Mouse (Mus musculus) left cerebral cortex, adult 18-20 months (tissue): ENCODE measurements around the gene Tmem74b. TPM values are rescaled to one million over a fixed set of nuclear protein-coding genes. Genes with fewer than 3 reads are reported as not detected.

Source experiments
- DNase-seq, 2 experiments: peaks; one replicate each; pipeline ENCODE4 v3.0.0; 2021 to 2022; ENCODE audit warnings: low spot score in 2 of 2, mixed read lengths in 1 of 2
- total RNA-seq, 2 experiments: library from RNA; stranded (reverse); gene quantifications; 2 replicates each; pipeline ENCODE4 v1.2.3; 2021

Gene Tmem74b
- total RNA-seq, 2 experiments from 2014 or later, result 7.0 to 8.1 TPM

DNA sequence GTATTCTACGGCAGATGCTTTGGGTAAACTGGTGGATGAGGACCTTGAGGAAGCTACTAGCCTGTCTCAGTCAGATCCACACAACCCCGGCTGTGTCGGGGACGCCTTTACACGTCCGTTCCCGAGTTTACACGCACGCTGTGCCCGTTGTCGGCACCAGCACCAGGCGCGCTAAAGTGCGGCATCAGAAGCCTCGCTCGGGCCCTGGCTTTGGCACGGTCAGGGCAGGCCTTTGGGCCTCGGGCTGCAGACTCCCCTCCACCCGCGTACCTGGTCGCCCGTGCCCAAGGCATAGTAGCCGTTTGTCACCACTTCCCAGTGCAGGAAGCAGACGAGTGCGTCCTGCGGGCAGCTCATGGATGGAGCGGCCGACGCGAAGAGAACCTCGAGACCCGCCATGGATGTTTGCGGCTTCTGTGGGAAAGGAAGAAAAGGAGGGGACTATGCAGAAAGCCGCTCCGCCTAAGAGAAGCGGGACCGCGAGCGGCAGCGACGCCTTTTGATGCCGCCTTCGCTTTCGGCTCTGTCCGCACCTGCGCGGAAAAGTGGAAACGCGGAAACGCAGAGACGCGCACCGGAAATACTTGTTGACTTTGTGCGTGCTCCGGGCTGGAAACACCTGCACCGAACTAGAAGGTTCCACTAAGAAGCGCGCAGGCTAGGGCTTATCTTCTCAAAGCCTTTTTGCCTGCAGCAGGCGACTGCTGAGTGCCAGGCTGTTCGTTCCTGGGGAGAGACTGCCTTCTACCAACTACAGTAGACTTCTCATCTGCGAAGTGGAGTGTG lies 39.1 kb downstream of the Tmem74b start:
- DNase-seq, result peak; percentile 90 to 92

DNA sequence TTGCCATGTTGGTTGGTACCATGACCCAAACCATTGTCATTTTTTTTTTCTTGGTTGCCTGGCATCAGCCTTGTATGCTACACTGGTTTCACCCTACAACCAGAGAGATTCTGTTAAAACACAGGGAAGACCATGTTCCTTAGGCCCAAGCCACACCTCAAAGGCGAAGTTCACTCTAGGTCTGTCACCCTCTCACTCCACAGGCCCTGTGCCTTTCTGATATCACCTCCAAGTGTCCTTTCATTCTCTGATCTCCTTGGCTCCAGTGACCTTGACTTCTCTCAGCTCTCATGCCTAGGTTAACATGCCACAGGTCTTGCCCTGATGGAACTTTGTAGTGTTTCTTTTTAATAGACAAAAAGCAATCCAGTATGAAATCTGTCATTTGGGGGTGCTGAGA lies 40.3 kb downstream of the Tmem74b start:
- DNase-seq, result no peak

DNA sequence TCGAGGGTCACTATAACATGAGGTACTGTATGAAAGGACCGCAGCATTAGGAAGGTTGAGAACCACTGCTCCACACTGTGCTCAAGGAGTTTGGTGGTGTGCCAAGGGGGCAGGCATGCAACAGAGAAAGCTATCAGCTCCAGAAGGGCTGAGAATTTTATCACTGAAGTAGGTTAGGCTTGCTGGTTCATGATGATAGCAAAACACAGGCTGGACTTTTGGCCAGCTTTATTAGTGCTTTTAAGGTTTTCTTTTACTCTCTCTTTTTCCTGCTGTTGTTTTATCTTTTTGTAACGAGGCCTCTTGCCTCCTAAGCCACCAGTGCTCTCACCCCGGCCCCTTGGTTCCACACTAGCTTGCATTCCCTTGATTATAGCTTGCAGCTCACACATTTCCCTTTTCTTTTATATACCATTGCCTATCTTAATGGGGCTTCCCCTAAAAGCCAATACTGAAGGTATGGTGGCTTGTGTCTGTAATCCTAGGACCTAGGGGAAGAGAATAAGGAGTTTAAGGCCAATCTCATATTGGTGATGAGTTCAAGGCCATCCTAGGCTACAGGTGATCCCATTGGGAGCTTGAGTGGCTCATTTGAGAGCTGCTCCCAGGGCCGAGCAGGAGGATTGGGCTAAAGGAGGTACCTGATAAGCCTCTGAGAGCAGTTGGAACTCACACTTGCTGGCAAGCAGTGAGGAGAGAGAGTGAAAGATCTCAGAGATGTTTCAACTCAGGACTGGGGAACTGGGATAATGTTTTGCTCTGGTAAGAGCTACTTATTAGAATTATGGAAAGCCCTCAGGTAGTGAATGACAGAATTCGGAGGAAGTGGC lies 41.3 kb downstream of the Tmem74b start:
- no peak for DNase-seq

DNA sequence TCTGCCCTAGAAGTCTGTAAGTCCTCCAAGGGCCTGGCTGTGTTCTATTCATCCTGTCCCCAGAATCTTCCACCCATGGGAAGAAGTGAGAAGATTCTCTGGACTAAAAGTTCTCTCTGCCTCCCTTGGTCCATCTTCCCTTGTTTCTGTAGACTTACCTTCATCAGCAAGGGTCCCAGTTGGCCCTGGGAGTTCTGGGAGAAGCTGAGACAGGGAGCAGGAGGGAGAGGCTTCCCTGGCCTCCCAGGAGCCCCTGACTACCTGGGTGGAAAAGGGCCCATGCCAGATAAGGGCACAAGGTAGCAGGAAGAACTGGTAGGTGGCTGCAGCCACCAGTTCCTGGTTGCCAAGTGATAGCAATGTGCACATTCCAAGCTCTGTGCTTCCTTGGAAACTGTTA lies 42.0 kb downstream of the Tmem74b start, which contains the start of gene Psmf1:
Gene Psmf1, minus strand, starts transcription at position 342 of the 400 bp plus-strand sequence.
- DNase-seq, result no peak

DNA sequence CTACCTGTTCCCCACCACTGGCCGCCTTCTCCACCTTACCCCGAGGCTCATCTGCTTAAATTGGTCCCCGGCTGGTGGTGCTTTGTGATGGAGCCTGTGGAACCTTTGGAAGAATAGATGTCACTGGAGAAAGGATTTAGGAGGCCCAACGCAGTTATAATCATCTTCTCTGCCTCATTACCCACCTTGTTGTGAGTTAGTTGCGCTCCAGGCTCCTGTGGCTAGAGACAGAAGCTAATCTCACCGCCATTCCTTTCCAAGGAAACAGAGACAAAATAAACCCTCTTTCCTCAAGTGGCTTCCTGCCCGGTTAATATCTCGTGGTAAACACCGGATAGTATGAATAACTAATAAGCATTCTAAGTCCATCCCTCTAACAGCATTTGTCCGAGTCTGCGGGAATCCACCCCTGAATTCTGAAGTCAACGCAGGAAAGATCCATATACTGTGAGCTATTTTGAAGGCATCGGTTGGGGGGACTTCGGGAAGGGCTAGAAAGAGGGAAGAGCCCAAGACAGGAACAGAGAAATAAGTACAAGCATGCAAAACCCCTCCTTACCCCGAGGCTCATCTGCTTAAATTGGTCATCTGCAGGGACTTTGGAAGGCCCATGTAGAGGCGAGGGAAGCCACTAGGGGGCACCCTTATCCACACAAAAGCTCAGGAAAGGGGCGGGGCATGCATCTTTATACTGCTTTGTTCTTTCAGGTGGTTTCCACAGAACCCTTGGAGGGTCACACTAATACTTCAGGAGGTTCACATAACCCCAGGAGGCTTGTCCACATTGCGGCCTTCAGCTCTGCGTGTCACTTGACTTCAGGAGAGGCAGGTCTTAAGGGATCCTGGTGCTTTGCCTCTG lies 46.3 kb downstream of the Tmem74b start:
- DNase-seq, result peak; percentile 78 to 79

DNA sequence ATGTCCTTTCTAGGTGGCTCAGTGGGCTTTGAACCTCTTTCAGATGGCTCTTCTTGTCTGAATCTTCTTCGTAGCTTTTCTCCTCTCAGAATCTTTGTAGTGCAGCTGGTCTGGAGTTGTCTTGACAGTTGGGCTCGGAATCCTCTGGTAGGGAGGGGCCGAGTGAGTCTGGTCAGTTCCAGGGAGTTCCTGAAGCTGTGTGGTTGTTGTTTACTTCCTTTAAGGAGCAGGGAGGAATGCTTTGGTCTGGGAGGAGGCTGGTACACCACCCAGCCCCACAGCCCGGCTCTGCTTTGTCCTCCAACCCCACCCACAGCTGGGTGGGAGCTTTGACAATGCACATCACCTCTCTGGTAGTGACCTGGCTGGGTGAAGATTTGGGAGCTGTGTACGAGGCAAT lies 49.5 kb downstream of the Tmem74b start:
- no peak for DNase-seq

DNA sequence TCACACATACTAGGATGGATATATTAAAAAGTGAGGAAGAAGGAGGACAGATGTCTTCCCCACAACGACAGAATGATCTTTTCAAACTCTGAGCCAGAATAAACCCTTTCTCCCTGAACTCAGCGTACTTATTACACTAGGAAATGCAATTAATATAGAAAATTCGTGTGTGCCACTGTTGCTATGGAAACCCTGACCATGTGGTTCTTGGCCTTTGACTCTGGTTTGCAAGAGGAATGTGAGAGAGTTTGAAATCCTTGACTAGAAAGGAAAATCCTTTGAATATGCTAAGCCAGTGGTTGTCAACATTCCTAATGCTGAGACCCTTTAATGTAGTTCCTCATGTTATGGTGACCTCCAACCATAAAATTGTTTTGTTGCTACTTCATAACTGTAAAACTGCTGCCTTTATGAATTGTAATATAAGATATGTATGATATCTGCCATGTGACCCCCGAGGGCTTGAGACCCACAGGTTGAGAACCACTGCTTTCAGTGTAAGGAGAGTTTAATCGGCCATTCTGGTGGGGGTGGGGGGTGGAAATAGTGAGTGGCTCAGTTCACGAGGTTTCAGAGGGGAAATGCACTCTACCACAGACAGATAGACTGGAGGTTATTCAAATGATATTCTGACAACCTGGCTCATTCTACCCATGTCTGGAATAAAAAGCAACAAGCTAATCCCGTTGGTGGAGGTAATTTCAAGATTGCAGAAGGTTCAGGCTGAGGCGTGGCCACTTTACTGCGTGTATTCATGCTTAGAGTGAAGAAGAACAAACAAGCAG lies 54.7 kb downstream of the Tmem74b start:
- no peak for DNase-seq

DNA sequence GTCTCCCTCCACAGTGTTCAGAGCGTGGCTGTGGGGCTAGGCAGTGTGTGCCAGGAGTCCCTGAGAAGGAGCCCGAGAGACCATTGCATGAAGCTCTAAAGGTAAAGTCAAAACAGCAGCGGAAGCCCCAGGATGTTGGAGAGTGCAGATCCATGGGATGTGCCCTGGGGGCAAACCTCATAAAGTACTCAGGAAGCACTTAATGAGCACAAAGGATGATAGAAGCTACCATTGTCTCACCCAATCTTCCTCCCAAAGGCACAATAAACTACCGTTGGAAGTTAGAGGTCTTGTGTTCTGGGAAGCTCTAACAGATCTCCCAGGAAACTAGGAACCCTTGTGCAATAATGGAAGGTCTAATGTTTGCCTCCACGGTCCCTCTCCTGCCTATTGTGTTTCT lies 55.6 kb downstream of the Tmem74b start:
- DNase-seq, result no peak

DNA sequence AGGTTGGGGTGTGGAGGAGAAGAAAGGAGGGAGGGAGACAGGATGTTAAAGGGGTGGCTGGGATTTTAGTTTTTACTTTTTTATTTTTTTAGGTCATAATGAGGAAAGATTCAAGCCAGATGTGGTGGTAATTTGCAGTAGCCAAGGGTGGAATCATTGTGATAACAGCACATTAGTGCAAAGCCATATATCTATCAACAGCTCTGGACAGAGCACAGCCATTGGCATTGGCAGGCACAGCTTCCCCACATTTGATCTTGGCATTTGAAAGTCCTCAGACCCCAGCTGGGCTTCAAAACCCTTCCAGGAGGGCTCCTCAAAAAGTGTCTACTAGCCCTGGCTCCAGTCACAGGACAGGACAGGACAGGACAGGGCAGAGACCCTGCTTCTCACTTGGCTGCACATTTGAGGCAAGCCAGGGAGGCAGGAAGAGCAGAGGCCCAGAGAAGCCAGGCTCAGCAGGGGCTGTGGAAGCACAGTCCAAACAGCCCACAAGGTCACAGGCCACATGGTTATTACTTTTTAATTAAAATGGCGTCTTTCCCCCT lies 57.1 kb downstream of the Tmem74b start:
- no peak for DNase-seq

Other genes starting within 250 kb of the Tmem74b start
- gene 4921509C19Rik, start 225.9 kb upstream of the Tmem74b start, total RNA-seq, result not detected
- 100 to 1,000 TPM; 150 to 156 TPM for gene Nsfl1c, start 207.8 kb upstream of the Tmem74b start, total RNA-seq
- gene Fkbp1a, start 159.5 kb upstream of the Tmem74b start, total RNA-seq, result 100 to 1,000 TPM; 748 to 757 TPM
- 1 to 10 TPM; 1.1 to 1.7 TPM for gene Sdcbp2, start 129.4 kb upstream of the Tmem74b start, total RNA-seq
- 100 to 1,000 TPM; 311 to 313 TPM for gene Snph, start 69.4 kb upstream of the Tmem74b start, total RNA-seq
- 1 to 10 TPM in 1 of 2 experiments, under 1 TPM in 1; 0.93 to 1.7 TPM for gene Rad21l, start 33.5 kb upstream of the Tmem74b start, total RNA-seq
- 10 to 100 TPM; 37.7 to 39.1 TPM for gene Psmf1, start 42.2 kb downstream of the Tmem74b start, total RNA-seq
- under 1 TPM in 1 of 2 experiments, not detected in 1; 0.19 TPM for gene Rspo4, start 140.9 kb downstream of the Tmem74b start, total RNA-seq
- not detected for gene Angpt4, start 209.2 kb downstream of the Tmem74b start, total RNA-seq